Mouse (Mus musculus) heart, embryonic 14.5 days (tissue): Measurements from ENCODE around the gene Stac3. TPM values are rescaled to one million over a fixed set of nuclear protein-coding genes. Genes with fewer than 3 reads are reported as not detected.

Experiments
- ATAC-seq: fragments of 200-750 bp; cut with Nextera tagmentation; 2 replicates; pipeline ENCODE4 v1.8.0; 2017; ENCODE audit warnings: low read depth, moderate TSS enrichment; ENCODE audit not compliant: insufficient number of reproducible peaks, insufficient read depth, low FRiP score
- H3K27ac ChIP-seq, 2 experiments: fragments of 200-500 bp in 1 of 2; fragments of 300-500 bp in 1 of 2; sonication (generic) in 1 of 2; replicated peaks in 1 of 2; 2 replicates each; pipeline ENCODE4 v1.5.1; 2012 to 2014; ENCODE audit warnings: low read depth in 2 of 2, low read length in 2 of 2, control low read depth in 1 of 2, mild to moderate bottlenecking in 1 of 2, mixed read lengths in 1 of 2; ENCODE audit not compliant: control insufficient read depth in 1 of 2, insufficient read depth in 1 of 2
- H3K27me3 ChIP-seq: fragments of 300-500 bp; sonication (generic); 2 replicates; pipeline ENCODE4 v1.6.1; 2014; ENCODE audit warnings: mild to moderate bottlenecking, low read length, control low read depth; ENCODE audit not compliant: control insufficient read depth, insufficient read depth
- H3K36me3 ChIP-seq: fragments of 300-500 bp; sonication (generic); 2 replicates; pipeline ENCODE4 v1.6.1; 2014; ENCODE audit warnings: mild to moderate bottlenecking, control low read depth, low read length, mixed read lengths; ENCODE audit not compliant: control insufficient read depth, insufficient read depth
- H3K4me1 ChIP-seq, 2 experiments: fragments of 200-500 bp in 1 of 2; fragments of 300-500 bp in 1 of 2; sonication (generic) in 1 of 2; 2 replicates each; pipeline ENCODE4 v1.6.1; 2012 to 2014; ENCODE audit warnings: low read length in 2 of 2, control low read depth in 1 of 2, mixed read lengths in 1 of 2; ENCODE audit not compliant: control insufficient read depth in 2 of 2, insufficient read depth in 2 of 2
- H3K4me2 ChIP-seq: fragments of 300-500 bp; sonication (generic); 2 replicates; pipeline ENCODE4 v1.6.1; 2014; ENCODE audit warnings: mild to moderate bottlenecking, low read length
- H3K4me3 ChIP-seq, 2 experiments: fragments of 200-500 bp in 1 of 2; fragments of 300-500 bp in 1 of 2; sonication (generic) in 1 of 2; 2 replicates each; pipeline ENCODE4 v1.5.1; 2012 to 2014; ENCODE audit warnings: low read length in 2 of 2, mild to moderate bottlenecking in 2 of 2, control low read depth in 1 of 2, low read depth in 1 of 2, moderate library complexity in 1 of 2; ENCODE audit not compliant: control insufficient read depth in 1 of 2, insufficient read depth in 1 of 2
- H3K9ac ChIP-seq: fragments of 300-500 bp; sonication (generic); 2 replicates; pipeline ENCODE4 v1.6.1; 2014; ENCODE audit warnings: mild to moderate bottlenecking, low read length
- H3K9me3 ChIP-seq: fragments of 300-500 bp; sonication (generic); 2 replicates; pipeline ENCODE4 v1.6.1; 2016; ENCODE audit warnings: low read length, control low read depth; ENCODE audit not compliant: control insufficient read depth
- WGBS: fragments of 180-500 bp; shearing (Covaris S2); extraction: QIAGEN DNeasy Blood & Tissue Kit; methylation state at CpG from one replicate; pipeline ENCODE4 v1.1.7; 2014; 5-methylcytosine and 5-hydroxymethylcytosine counted together
- polyA plus RNA-seq: library from polyadenylated mRNA; unstranded; fragments of >200 nt; fragmentation: Nextera tagmentation; extraction: Ambion mirVana; gene quantifications from 2 replicates; pipeline ENCODE4 v1.2.1, GENCODE M21; 2014

Stac3 gene
- polyA plus RNA-seq, 1 experiment from 2014 or later: 0.31 TPM

GRCm38 (mm10) chr10:127542084-127542483 is 40.6 kb downstream of the Stac3 start:
- Histone ChIP-seq H3K4me2 (no peak overlapping the region), H3K27me3 (peaks cover 1% of the 10 kb centered on the region), H3K4me3 (no peak overlapping the region), H3K9me3 (no peaks in the 10 kb centered on the region), H3K27ac (no peak overlapping the region), H3K36me3 (peaks cover 62% of the 10 kb centered on the region), H3K4me1 (no peaks in the 10 kb centered on the region; a peak in 1 of 4 replicates), H3K9ac (no peak overlapping the region)
- no peak for ATAC-seq
- WGBS: 75% methylated on average over 13 of the region's 13 CpGs

- no peaks in the 10 kb centered on the region for H3K27me3 ChIP-seq
- H3K4me2 ChIP-seq: no peak overlapping the region
- no peak overlapping the region for H3K27ac ChIP-seq
- H3K4me3 ChIP-seq: no peak overlapping the region
- H3K36me3 ChIP-seq: peaks cover 68% of the 10 kb centered on the region
- WGBS: 72% methylated on average over 6 of the region's 6 CpGs
- no peak overlapping the region for H3K9ac ChIP-seq
- no peaks in the 10 kb centered on the region; a peak in 1 of 4 replicates for H3K4me1 ChIP-seq
- H3K9me3 ChIP-seq: no peaks in the 10 kb centered on the region
- ATAC-seq: no peak
These were observed 41.2 kb downstream of the Stac3 start for GRCm38 (mm10) chr10:127542720-127543119.

- no peak overlapping the region for H3K27ac ChIP-seq
- no peaks in the 10 kb centered on the region; a peak in 1 of 4 replicates for H3K4me1 ChIP-seq
- H3K36me3 ChIP-seq: peaks cover 72% of the 10 kb centered on the region
- no peaks in the 10 kb centered on the region for H3K9me3 ChIP-seq
- H3K27me3 ChIP-seq: no peaks in the 10 kb centered on the region
- H3K4me2 ChIP-seq: no peak overlapping the region
- ATAC-seq: no peak
- WGBS: 87% methylated on average over 3 of the region's 3 CpGs
- H3K4me3 ChIP-seq: no peak overlapping the region
- no peak overlapping the region for H3K9ac ChIP-seq
These were observed 42.4 kb downstream of the Stac3 start for GRCm38 (mm10) chr10:127543916-127544315.

- WGBS: 84% methylated on average over 20 of the region's 20 CpGs
These were observed 42.9 kb downstream of the Stac3 start for GRCm38 (mm10) chr10:127544375-127544774.

DNA sequence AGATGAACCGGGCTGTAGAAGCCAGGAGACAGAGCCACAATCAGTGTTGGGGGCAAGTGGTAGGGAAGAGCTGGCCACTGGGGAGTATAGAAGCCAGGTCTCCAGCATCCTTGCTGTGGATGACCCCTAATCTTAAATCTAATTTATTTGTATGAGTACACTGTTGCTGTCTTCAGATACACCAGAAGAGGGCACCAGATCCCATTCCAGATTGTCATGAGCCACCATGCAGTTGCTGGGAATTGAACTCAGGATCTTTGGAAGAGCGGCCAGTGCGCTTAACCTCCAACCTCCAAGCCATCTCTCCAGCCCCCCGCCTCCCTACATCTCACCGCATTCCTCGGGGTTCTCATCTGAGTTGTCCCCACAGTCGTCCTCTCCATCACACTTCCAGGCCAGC is 45.0 kb downstream of the Stac3 start:
- Histone ChIP-seq H3K27ac (no peak overlapping the region), H3K4me3 (no peak overlapping the region), H3K36me3 (peaks cover 80% of the 10 kb centered on the region), H3K9ac (no peak overlapping the region), H3K4me1 (no peaks in the 10 kb centered on the region; a peak in 1 of 4 replicates), H3K9me3 (no peaks in the 10 kb centered on the region), H3K4me2 (no peak overlapping the region), H3K27me3 (no peaks in the 10 kb centered on the region)
- ATAC-seq: no peak
- 85% methylated on average over 7 of the region's 7 CpGs for WGBS

More at GRCm38 (mm10) chr10:127544375-127544774, 42.9 kb downstream of the Stac3 start:
- no peaks in the 10 kb centered on the region; a peak in 1 of 4 replicates for H3K4me1 ChIP-seq
- no peaks in the 10 kb centered on the region for H3K9me3 ChIP-seq
- no peak overlapping the region for H3K27ac ChIP-seq
- no peak overlapping the region for H3K4me3 ChIP-seq
- ATAC-seq: no peak
- H3K36me3 ChIP-seq: peaks cover 76% of the 10 kb centered on the region
- no peak overlapping the region for H3K9ac ChIP-seq
- H3K4me2 ChIP-seq: no peak overlapping the region
- no peaks in the 10 kb centered on the region for H3K27me3 ChIP-seq

DNA sequence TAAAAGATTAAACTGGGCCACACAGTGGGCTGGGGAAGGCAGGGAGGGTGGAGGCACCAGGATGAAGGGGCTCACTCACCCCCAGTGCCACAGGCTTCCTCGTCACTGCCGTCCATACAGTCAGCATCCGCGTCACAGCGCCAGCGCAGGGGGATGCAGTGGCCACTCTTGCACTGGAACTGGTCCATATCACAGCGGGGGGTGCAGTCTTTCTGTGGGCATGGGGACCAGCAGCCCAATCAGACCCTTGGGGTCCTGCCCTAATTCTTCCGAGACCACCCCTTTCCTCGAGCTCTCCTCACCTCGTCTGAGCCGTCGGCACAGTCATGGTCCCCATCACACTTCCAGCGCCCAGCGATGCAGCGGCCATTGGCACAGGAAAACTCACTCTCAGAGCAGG is 46.8 kb downstream of the Stac3 start:
- no peak for ATAC-seq
- H3K27ac ChIP-seq: no peak overlapping the region
- 89% methylated on average over 15 of the region's 15 CpGs for WGBS

GRCm38 (mm10) chr10:127549892-127550291 is 48.4 kb downstream of the Stac3 start:
- Histone ChIP-seq H3K9me3 (no peaks in the 10 kb centered on the region), H3K36me3 (peaks cover 88% of the 10 kb centered on the region)
- no peak for ATAC-seq

More for the DNA sequence above, 46.8 kb downstream of the Stac3 start:
- Histone ChIP-seq H3K9me3 (no peaks in the 10 kb centered on the region), H3K4me3 (no peak overlapping the region), H3K36me3 (peaks cover 83% of the 10 kb centered on the region), H3K9ac (no peak overlapping the region), H3K4me2 (no peak overlapping the region), H3K4me1 (no peaks in the 10 kb centered on the region), H3K27me3 (no peaks in the 10 kb centered on the region)

DNA sequence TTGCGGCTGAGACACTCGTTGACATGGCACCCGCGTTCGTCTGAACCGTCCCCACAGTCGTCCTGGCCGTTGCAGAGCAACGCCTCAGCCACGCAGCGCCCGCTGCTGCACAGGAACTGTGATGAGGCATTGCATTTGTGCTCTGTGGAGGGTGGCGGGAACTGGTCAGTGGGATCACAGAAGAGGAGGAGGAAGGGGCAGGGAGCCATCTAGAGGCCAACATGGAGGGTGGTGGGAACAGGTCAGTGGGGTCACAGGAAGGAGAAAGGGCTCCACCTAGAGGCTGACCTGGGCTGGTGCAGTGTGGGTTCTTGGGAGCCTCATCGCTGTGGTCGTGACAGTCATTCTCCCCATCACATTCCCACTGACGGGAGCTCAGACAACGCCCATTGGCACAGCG is 54.2 kb downstream of the Stac3 start:
- Histone ChIP-seq H3K4me2 (no peak overlapping the region), H3K4me3 (no peak overlapping the region), H3K36me3 (peaks cover 94% of the 10 kb centered on the region), H3K27me3 (no peaks in the 10 kb centered on the region), H3K4me1 (no peaks in the 10 kb centered on the region), H3K27ac (no peak overlapping the region), H3K9ac (no peak overlapping the region), H3K9me3 (no peaks in the 10 kb centered on the region)
- no peak for ATAC-seq
- WGBS: 69% methylated on average over 18 of the region's 18 CpGs

More at GRCm38 (mm10) chr10:127549892-127550291, 48.4 kb downstream of the Stac3 start:
- Histone ChIP-seq H3K4me3 (no peak overlapping the region), H3K9ac (no peak overlapping the region), H3K27ac (no peak overlapping the region), H3K4me1 (no peaks in the 10 kb centered on the region), H3K27me3 (no peaks in the 10 kb centered on the region), H3K4me2 (no peak overlapping the region)
- 87% methylated on average over 17 of the region's 17 CpGs for WGBS
